Comparison of ENCODE assay signal across 33 mouse cellular contexts in the genomic region with DNA sequence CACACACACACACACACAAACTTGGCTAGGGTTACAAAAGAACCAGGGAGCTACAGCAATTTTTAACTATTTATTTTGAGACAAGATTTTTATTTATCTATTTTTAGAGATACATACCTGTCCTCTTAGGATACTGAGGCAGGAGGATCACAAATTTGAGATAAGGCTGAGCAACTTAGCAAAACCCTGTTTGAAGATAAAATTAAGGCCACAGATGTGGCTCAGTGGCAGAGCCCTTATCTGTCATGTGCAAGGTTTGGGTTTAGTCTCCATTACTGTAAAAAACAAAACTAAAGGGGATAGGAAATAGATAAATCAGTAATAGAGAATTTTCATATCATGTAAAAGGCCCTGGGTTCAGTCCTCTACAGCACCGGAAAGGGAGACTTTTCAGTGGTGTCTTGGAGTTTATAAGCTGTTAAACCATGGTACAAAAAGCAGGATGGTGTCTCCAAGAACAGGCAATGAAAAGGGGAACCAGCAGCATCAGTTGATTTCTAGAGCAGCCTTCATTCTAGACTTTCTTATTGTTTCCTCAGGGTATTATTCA. TPM values are rescaled to one million over a fixed set of nuclear protein-coding genes. Genes with fewer than 3 reads are reported as not detected.
A peak's percentile ranks its signal among the peaks of the same experiment; 100 is the strongest.
DNase-seq lines count a peak whose midpoint lies in the region; ATAC-seq lines count a peak whose summit lies in the region.
"Had no signal": no experiment of that assay in that cellular context is flagged by ENCODE, and none has a peak within 500 bp of the region (broad histone marks: within the 10 kb centered on the region; RNA-seq: fewer than 3 reads in every experiment).

No protein-coding gene starts in this region.

- ATAC-seq in liver, embryonic 11.5 days (replicated peaks; ENCODE audit: low FRiP score) = peak; percentile 83
- ATAC-seq in liver, embryonic 16.5 days (ENCODE audit: low read depth) = peak; percentile 79
- no peak for ATAC-seq in forebrain, embryonic 15.5 days (replicated peaks)
- ATAC-seq: activated CD4-positive, CD25-positive, alpha-beta regulatory T cell, adult 4 months; forebrain, embryonic 13.5 days; hindbrain, postnatal 0 days; intestine, embryonic 16.5 days; midbrain, embryonic 16.5 days had no signal

- H3K27me3 ChIP-seq in liver, embryonic 11.5 days (replicated peaks; ENCODE audit: control insufficient read depth, insufficient read depth, low read length) = no peaks in the 10 kb centered on the region
- no peaks in the 10 kb centered on the region for H3K27me3 ChIP-seq in liver, embryonic 16.5 days (ENCODE audit: control insufficient read depth, insufficient read depth, low read depth, low read length)
- H3K27me3 ChIP-seq in forebrain, embryonic 15.5 days = no peaks in the 10 kb centered on the region
- H3K27me3 ChIP-seq: embryonic facial prominence, embryonic 15.5 days; forebrain, embryonic 13.5 days; heart, embryonic 15.5 days; hindbrain, embryonic 12.5 days; limb, embryonic 13.5 days; neural tube, embryonic 13.5 days had no signal

- H3K4me1 ChIP-seq in liver, embryonic 11.5 days (replicated peaks; ENCODE audit: control insufficient read depth, insufficient read depth, low read length) = peaks cover 26% of the 10 kb centered on the region
- H3K4me1 ChIP-seq in liver, embryonic 16.5 days (ENCODE audit: control insufficient read depth, low read depth, low read length) = peaks cover 14% of the 10 kb centered on the region
- peaks cover 14% of the 10 kb centered on the region for H3K4me1 ChIP-seq in forebrain, embryonic 15.5 days
- H3K4me1 ChIP-seq: embryonic facial prominence, embryonic 10.5 days had no signal

- H3K9me3 ChIP-seq in liver, embryonic 11.5 days (ENCODE audit: control insufficient read depth, low read length) = no peaks in the 10 kb centered on the region
- no peaks in the 10 kb centered on the region for H3K9me3 ChIP-seq in liver, embryonic 16.5 days (replicated peaks; ENCODE audit: control insufficient read depth, low read length)
- no peaks in the 10 kb centered on the region for H3K9me3 ChIP-seq in forebrain, embryonic 15.5 days
- H3K9me3 ChIP-seq: embryonic facial prominence, embryonic 10.5 days; embryonic facial prominence, embryonic 15.5 days; forebrain, embryonic 13.5 days; heart, embryonic 10.5 days; heart, embryonic 15.5 days; hindbrain, embryonic 12.5 days; neural tube, embryonic 13.5 days had no signal

- H3K27ac ChIP-seq in liver, embryonic 11.5 days (ENCODE audit: low read depth, low read length) = peak overlapping the region; percentile 41; the same call in 1 of the 2 replicates
- H3K27ac ChIP-seq in liver, embryonic 16.5 days (ENCODE audit: low read length) = 0 out of 2 replicates have a peak overlapping the region, but pooled peaks have one; percentile 47
- H3K27ac ChIP-seq in forebrain, embryonic 15.5 days (replicated peaks) = no peak overlapping the region
- H3K27ac ChIP-seq: embryonic facial prominence, embryonic 10.5 days; embryonic facial prominence, embryonic 15.5 days; forebrain, embryonic 13.5 days; heart, embryonic 10.5 days; heart, embryonic 15.5 days; hindbrain, embryonic 12.5 days; hindbrain, postnatal 0 days; limb, embryonic 13.5 days; macrophage; neural tube, embryonic 13.5 days had no signal

- DNase-seq in MEL-GATA-1-ER (ENCODE audit: extremely low read depth, low read depth) = peak; percentile 68
- no peak for DNase-seq in liver, embryonic 11.5 days (ENCODE audit: low spot score)
- DNase-seq in naive thymus-derived CD4-positive, alpha-beta T cell, adult 2 months (ENCODE audit: low read depth) = peak; percentile 33
- no peak for DNase-seq in kidney, postnatal 10 days
- DNase-seq in kidney, postnatal 25 days = no peak
- DNase-seq: adrenal gland, adult 8-10 months; cerebellum, adult 18-20 months; cerebellum, postnatal 10 days; gastrocnemius, postnatal 25 days; heart, adult 11 months; heart, postnatal 36 days; kidney, adult 9 months; kidney, postnatal 36 days; lung, adult 2 months; lung, postnatal 10 days; thymus, postnatal 4 days had no signal

- H3K36me3 ChIP-seq in liver, embryonic 11.5 days (ENCODE audit: control insufficient read depth, insufficient read depth, low read length) = no peaks in the 10 kb centered on the region
- H3K36me3 ChIP-seq in liver, embryonic 16.5 days (ENCODE audit: control insufficient read depth, insufficient read depth) = no peaks in the 10 kb centered on the region
- H3K36me3 ChIP-seq in forebrain, embryonic 15.5 days = no peaks in the 10 kb centered on the region
- H3K36me3 ChIP-seq: heart, embryonic 15.5 days had no signal

- no peak overlapping the region for H3K9ac ChIP-seq in liver, embryonic 11.5 days (ENCODE audit: low read depth, low read length)
- no peak overlapping the region for H3K9ac ChIP-seq in liver, embryonic 16.5 days (ENCODE audit: low read depth, low read length)
- no peak overlapping the region for H3K9ac ChIP-seq in forebrain, embryonic 15.5 days (replicated peaks)
- H3K9ac ChIP-seq: embryonic facial prominence, embryonic 15.5 days; forebrain, embryonic 13.5 days; heart, embryonic 15.5 days; hindbrain, embryonic 12.5 days; limb, embryonic 13.5 days; neural tube, embryonic 13.5 days had no signal

- 0 out of 2 replicates have a peak overlapping the region, but pooled peaks have one; percentile 16 for H3K4me2 ChIP-seq in liver, embryonic 11.5 days
- no peak overlapping the region for H3K4me2 ChIP-seq in liver, embryonic 16.5 days (ENCODE audit: low read depth, low read length)
- H3K4me2 ChIP-seq in forebrain, embryonic 15.5 days (replicated peaks) = no peak overlapping the region
- H3K4me2 ChIP-seq: embryonic facial prominence, embryonic 15.5 days; forebrain, embryonic 13.5 days; heart, embryonic 15.5 days; hindbrain, embryonic 12.5 days; limb, embryonic 13.5 days; midbrain, embryonic 11.5 days; neural tube, embryonic 13.5 days had no signal

- 41% methylated on average over 1 of the region's 1 CpGs for WGBS in liver, embryonic 11.5 days
- 8% methylated on average over 1 of the region's 1 CpGs for WGBS in liver, embryonic 16.5 days (ENCODE audit: insufficient replicate concordance)
- 100% methylated on average over 1 of the region's 1 CpGs for WGBS in forebrain, embryonic 15.5 days

- H3K4me3 ChIP-seq in liver, embryonic 11.5 days (ENCODE audit: low read depth, low read length) = no peak overlapping the region
- no peak overlapping the region for H3K4me3 ChIP-seq in liver, embryonic 16.5 days (ENCODE audit: low read depth, low read length)
- no peak overlapping the region for H3K4me3 ChIP-seq in forebrain, embryonic 15.5 days
- H3K4me3 ChIP-seq: embryonic facial prominence, embryonic 10.5 days; embryonic facial prominence, embryonic 15.5 days; forebrain, embryonic 13.5 days; heart, embryonic 10.5 days; heart, embryonic 15.5 days; hindbrain, embryonic 12.5 days; limb, embryonic 13.5 days; myocyte; neural tube, embryonic 13.5 days had no signal

RNA-seq across cellular contexts. Expression of a gene that starts 42.6 kb away (rescaled TPM):
- 0.10 and 0.16 TPM in 2 replicates for polyA plus RNA-seq in liver, embryonic 11.5 days (2014; fragmentation: Nextera tagmentation; extraction: Ambion mirVana)
- polyA plus RNA-seq in liver, embryonic 16.5 days (2015; fragmentation: Nextera tagmentation; extraction: Ambion mirVana) = 0.34 and 0.57 TPM in 2 replicates
- 0.54 and 0.60 TPM in 2 replicates for polyA plus RNA-seq in forebrain, embryonic 15.5 days (2015; fragmentation: Nextera tagmentation; extraction: Ambion mirVana)

RNA-seq across cellular contexts. Expression of a gene that starts 51.7 kb away (rescaled TPM):
- 24.9 and 27.6 TPM in 2 replicates for polyA plus RNA-seq in liver, embryonic 11.5 days (2014; fragmentation: Nextera tagmentation; extraction: Ambion mirVana)
- 3.6 and 4.8 TPM in 2 replicates for polyA plus RNA-seq in liver, embryonic 16.5 days (2015; fragmentation: Nextera tagmentation; extraction: Ambion mirVana)
- polyA plus RNA-seq in forebrain, embryonic 15.5 days (2015; fragmentation: Nextera tagmentation; extraction: Ambion mirVana) = 99.8 and 102 TPM in 2 replicates

RNA-seq across cellular contexts. Expression of a gene that starts 55.6 kb away (rescaled TPM):
- 14.2 and 15.6 TPM in 2 replicates for polyA plus RNA-seq in liver, embryonic 11.5 days (2014; fragmentation: Nextera tagmentation; extraction: Ambion mirVana)
- polyA plus RNA-seq in liver, embryonic 16.5 days (2015; fragmentation: Nextera tagmentation; extraction: Ambion mirVana) = 4.0 and 5.0 TPM in 2 replicates
- polyA plus RNA-seq in forebrain, embryonic 15.5 days (2015; fragmentation: Nextera tagmentation; extraction: Ambion mirVana) = 32.3 and 34.4 TPM in 2 replicates

Comparison
In these comparisons a context has a peak if more than half of its experiments do, and no peak if none do; other contexts are left out.
1. DNase-seq: peak in MEL-GATA-1-ER (single experiment) and naive thymus-derived CD4-positive, alpha-beta T cell, adult 2 months (single experiment); none in liver, embryonic 11.5 days (single experiment), kidney, postnatal 10 days (single experiment) and kidney, postnatal 25 days (0 of 2).